Mouse (Mus musculus): ENCODE data around the gene Rab1b. TPM values are rescaled to one million over a fixed set of nuclear protein-coding genes. Genes with fewer than 3 reads are reported as not detected.
"Not testable (repeated sequence)": the region's sequence is repeated elsewhere in the genome, so short reads cannot be mapped to it uniquely, and the experiment has no call there.

Rab1b gene
- polyA plus RNA-seq, 1 experiment from 2014 or later = 242 TPM

GRCm38 (mm10) chr19:5094746-5095417 is 12.0 kb downstream of the Rab1b start:
- peak overlapping the region; percentile 81 for H3K4me3 ChIP-seq
- no peaks in the 10 kb centered on the region for H3K27me3 ChIP-seq
- peaks cover 38% of the 10 kb centered on the region for H3K36me3 ChIP-seq
- WGBS = 36% methylated on average over 11 of the region's 11 CpGs
- H3K27ac ChIP-seq = peak overlapping the region; percentile 94
- H3K9ac ChIP-seq = peak overlapping the region; percentile 94
- peaks cover 62% of the 10 kb centered on the region for H3K4me1 ChIP-seq
- H3K9me3 ChIP-seq (replicated peaks) = no peaks in the 10 kb centered on the region
- peak overlapping the region; percentile 93 for H3K4me2 ChIP-seq (replicated peaks)
- ATAC-seq (ENCODE audit: low FRiP score) = peak; percentile 5; the same call in 1 of the 2 replicates

GRCm38 (mm10) chr19:5094243-5094632 is 12.6 kb downstream of the Rab1b start:
- WGBS = under 1% methylated on average over 21 of the region's 21 CpGs
- Histone ChIP-seq H3K9ac (peak overlapping the region; percentile 49; the same call in 1 of the 2 replicates), H3K27ac (peak overlapping the region; percentile 94), H3K9me3 (replicated peaks) (no peaks in the 10 kb centered on the region), H3K4me2 (replicated peaks) (peak overlapping the region; percentile 93), H3K36me3 (peaks cover 37% of the 10 kb centered on the region), H3K4me3 (peak overlapping the region; percentile 81), H3K4me1 (peaks cover 59% of the 10 kb centered on the region), H3K27me3 (no peaks in the 10 kb centered on the region)
- peak; percentile 65 for ATAC-seq (ENCODE audit: low FRiP score)

- Histone ChIP-seq H3K4me3 (peak overlapping the region; percentile 81; the same call in 1 of the 2 replicates), H3K27me3 (no peaks in the 10 kb centered on the region), H3K36me3 (peaks cover 37% of the 10 kb centered on the region), H3K4me2 (replicated peaks) (peak overlapping the region; percentile 93), H3K9me3 (replicated peaks) (no peaks in the 10 kb centered on the region), H3K9ac (peak overlapping the region; percentile 49), H3K27ac (peak overlapping the region; percentile 94; the same call in 1 of the 2 replicates), H3K4me1 (peaks cover 58% of the 10 kb centered on the region)
- no peak for ATAC-seq (ENCODE audit: low FRiP score)
- WGBS = 73% methylated on average over 12 of the region's 12 CpGs
Measured at GRCm38 (mm10) chr19:5093481-5094242, 13.2 kb downstream of the Rab1b start.

- peaks cover 54% of the 10 kb centered on the region for H3K4me1 ChIP-seq
- H3K36me3 ChIP-seq = peaks cover 37% of the 10 kb centered on the region
- no peak overlapping the region for H3K27ac ChIP-seq
- WGBS = 85% methylated on average over 10 of the region's 10 CpGs
- no peak overlapping the region for H3K9ac ChIP-seq
- H3K4me3 ChIP-seq = no peak overlapping the region
- no peaks in the 10 kb centered on the region for H3K27me3 ChIP-seq
- H3K4me2 ChIP-seq (replicated peaks) = no peak overlapping the region
- ATAC-seq (ENCODE audit: low FRiP score) = no peak
- no peaks in the 10 kb centered on the region for H3K9me3 ChIP-seq (replicated peaks)
Measured at GRCm38 (mm10) chr19:5092083-5092482, 14.8 kb downstream of the Rab1b start.

- H3K9ac ChIP-seq = peak overlapping the region; percentile 79; the same call in 1 of the 2 replicates
- no peak overlapping the region for H3K27ac ChIP-seq
- no peaks in the 10 kb centered on the region for H3K9me3 ChIP-seq (replicated peaks)
- peaks cover 35% of the 10 kb centered on the region for H3K4me1 ChIP-seq
- peak overlapping the region; percentile 84 for H3K4me3 ChIP-seq
- WGBS = 91% methylated on average over 4 of the region's 4 CpGs
- peak overlapping the region; percentile 87 for H3K4me2 ChIP-seq (replicated peaks)
- peaks cover 37% of the 10 kb centered on the region for H3K36me3 ChIP-seq
- ATAC-seq (ENCODE audit: low FRiP score) = no peak
- peaks cover 23% of the 10 kb centered on the region for H3K27me3 ChIP-seq
Measured at GRCm38 (mm10) chr19:5089324-5089723, 17.5 kb downstream of the Rab1b start.

- WGBS = under 1% methylated on average over 58 of the region's 58 CpGs
Measured at GRCm38 (mm10) chr19:5087884-5088728, 18.8 kb downstream of the Rab1b start, which contains the start of gene Yif1a. Yif1a (plus strand) TSS chr19:5088538.

GRCm38 (mm10) chr19:5086533-5086932 is 20.3 kb downstream of the Rab1b start:
- peaks cover 23% of the 10 kb centered on the region for H3K4me1 ChIP-seq
- not testable (repeated sequence) for H3K4me2 ChIP-seq (replicated peaks); ATAC-seq (ENCODE audit: low FRiP score); H3K9me3 ChIP-seq (replicated peaks); H3K9ac ChIP-seq; H3K4me3 ChIP-seq; H3K27ac ChIP-seq
- 58% methylated on average over 4 of the region's 4 CpGs for WGBS
- H3K36me3 ChIP-seq = peaks cover 15% of the 10 kb centered on the region
- H3K27me3 ChIP-seq = peaks cover 51% of the 10 kb centered on the region

More at GRCm38 (mm10) chr19:5087884-5088728, 18.8 kb downstream of the Rab1b start, which contains the start of gene Yif1a:
- H3K4me3 ChIP-seq = peak within 1 kb of the TSS; percentile 84
- H3K27me3 ChIP-seq = peaks cover 35% of the 10 kb centered on the region
- peaks cover 30% of the 10 kb centered on the region for H3K36me3 ChIP-seq
- H3K27ac ChIP-seq = peak within 1 kb of the TSS; percentile 85
- peak within 1 kb of the TSS; percentile 79 for H3K9ac ChIP-seq
- H3K4me2 ChIP-seq (replicated peaks) = peak within 1 kb of the TSS; percentile 87
- peak; percentile 92 for ATAC-seq (ENCODE audit: low FRiP score)
- no peaks in the 10 kb centered on the region for H3K9me3 ChIP-seq (replicated peaks)
- H3K4me1 ChIP-seq = peaks cover 25% of the 10 kb centered on the region

GRCm38 (mm10) chr19:5085145-5085863 is 21.6 kb downstream of the Rab1b start, which contains the start of gene Tmem151a:
Tmem151a (minus strand) TSS chr19:5085531.
- H3K27ac ChIP-seq = no peak within 1 kb of the TSS
- peak within 1 kb of the TSS; percentile 63 for H3K9ac ChIP-seq
- H3K4me3 ChIP-seq = peak within 1 kb of the TSS; percentile 49
- under 1% methylated on average over 63 of the region's 69 CpGs for WGBS
- peaks cover 23% of the 10 kb centered on the region for H3K4me1 ChIP-seq
- peak within 1 kb of the TSS; percentile 83 for H3K4me2 ChIP-seq (replicated peaks)
- H3K27me3 ChIP-seq = peaks cover 63% of the 10 kb centered on the region
- no peak for ATAC-seq (ENCODE audit: low FRiP score)
- no peaks in the 10 kb centered on the region for H3K9me3 ChIP-seq (replicated peaks)
- peaks cover 5% of the 10 kb centered on the region; the same call in 1 of the 2 replicates for H3K36me3 ChIP-seq

- H3K9ac ChIP-seq = peak overlapping the region; percentile 63
- ATAC-seq (ENCODE audit: low FRiP score) = no peak
- peak overlapping the region; percentile 83 for H3K4me2 ChIP-seq (replicated peaks)
- H3K9me3 ChIP-seq (replicated peaks) = no peaks in the 10 kb centered on the region
- H3K4me1 ChIP-seq = peaks cover 23% of the 10 kb centered on the region
- 0 out of 2 replicates have a peak, but pooled peaks cover 2% of the 10 kb centered on the region for H3K36me3 ChIP-seq
- no peak overlapping the region for H3K27ac ChIP-seq
- peaks cover 68% of the 10 kb centered on the region for H3K27me3 ChIP-seq
- WGBS = 4% methylated on average over 15 of the region's 15 CpGs
- peak overlapping the region; percentile 49 for H3K4me3 ChIP-seq
Measured at GRCm38 (mm10) chr19:5084834-5085144, 22.1 kb downstream of the Rab1b start.

GRCm38 (mm10) chr19:5083961-5084833 is 22.7 kb downstream of the Rab1b start:
- ATAC-seq (ENCODE audit: low FRiP score) = no peak
- WGBS = 71% methylated on average over 3 of the region's 3 CpGs
- Histone ChIP-seq H3K4me2 (replicated peaks) (peak overlapping the region; percentile 83), H3K4me1 (peaks cover 19% of the 10 kb centered on the region), H3K27me3 (peaks cover 71% of the 10 kb centered on the region), H3K36me3 (no peaks in the 10 kb centered on the region), H3K9ac (peak overlapping the region; percentile 63; the same call in 1 of the 2 replicates), H3K27ac (no peak overlapping the region), H3K9me3 (replicated peaks) (no peaks in the 10 kb centered on the region), H3K4me3 (peak overlapping the region; percentile 49)
